Mouse (Mus musculus): Measurements from ENCODE around the gene Lrrc27. TPM values are rescaled to one million over a fixed set of nuclear protein-coding genes. Genes with fewer than 3 reads are reported as not detected.

The Lrrc27 gene
- polyA plus RNA-seq, 1 experiment from 2014 or later = 1.9 TPM

DNA sequence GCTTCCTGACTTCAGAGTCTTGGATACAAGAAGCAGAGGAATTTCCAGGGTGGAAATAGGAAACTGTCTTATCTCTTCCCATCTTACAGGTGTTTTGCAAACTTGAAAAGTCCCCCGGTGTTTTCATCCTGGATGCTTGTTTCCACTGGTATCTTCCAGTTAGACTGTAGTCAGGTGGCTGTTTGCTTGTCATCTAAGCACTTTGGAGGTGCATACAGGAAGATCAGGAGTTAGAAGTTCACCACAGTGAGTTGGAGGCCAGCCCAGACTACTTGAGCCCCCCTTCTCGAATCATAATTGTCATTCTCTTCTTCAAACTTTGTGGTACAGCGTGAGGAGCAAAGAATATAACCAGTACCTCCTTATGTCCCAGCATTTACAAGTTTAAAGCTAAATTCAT is 1.4 kb downstream of the Lrrc27 start:
- no peak for DNase-seq (ENCODE audit: low spot score)

DNA sequence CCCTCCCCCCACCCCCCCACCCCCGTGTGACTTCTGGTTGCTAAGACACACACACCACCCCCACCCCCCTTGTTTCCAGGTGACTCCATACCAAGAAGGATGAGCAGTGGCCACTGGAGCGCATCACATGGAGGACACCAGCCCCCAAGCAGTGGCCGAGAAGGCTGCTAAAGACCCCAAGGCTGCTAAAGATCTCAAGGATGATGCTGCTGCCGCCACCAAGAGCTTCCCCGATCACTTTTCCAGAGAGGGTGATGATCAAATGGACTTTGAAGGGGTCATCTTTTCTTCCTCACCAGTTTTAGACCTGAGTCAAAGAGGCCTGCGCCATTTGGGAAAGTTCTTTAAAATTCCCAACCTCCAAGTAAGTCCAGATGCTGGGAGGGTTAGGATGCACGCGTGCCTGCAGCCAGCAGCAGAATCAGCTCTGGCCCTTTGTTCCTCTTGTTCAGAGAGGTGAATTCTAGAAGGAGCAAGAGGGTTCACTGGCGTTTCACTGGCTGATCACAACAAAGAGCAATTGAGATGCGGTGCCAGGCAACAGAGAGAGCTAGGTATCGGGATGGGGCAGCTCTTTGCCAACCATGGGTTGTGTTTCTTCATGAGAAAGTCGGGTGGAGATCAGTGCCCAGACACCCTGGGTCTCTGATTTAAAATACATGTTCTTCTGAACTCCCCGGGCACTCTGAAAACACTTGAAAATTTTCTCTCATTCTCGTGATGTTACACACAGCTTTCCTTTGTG is 2.0 kb downstream of the Lrrc27 start:
- no peak for DNase-seq (ENCODE audit: low spot score)

DNA sequence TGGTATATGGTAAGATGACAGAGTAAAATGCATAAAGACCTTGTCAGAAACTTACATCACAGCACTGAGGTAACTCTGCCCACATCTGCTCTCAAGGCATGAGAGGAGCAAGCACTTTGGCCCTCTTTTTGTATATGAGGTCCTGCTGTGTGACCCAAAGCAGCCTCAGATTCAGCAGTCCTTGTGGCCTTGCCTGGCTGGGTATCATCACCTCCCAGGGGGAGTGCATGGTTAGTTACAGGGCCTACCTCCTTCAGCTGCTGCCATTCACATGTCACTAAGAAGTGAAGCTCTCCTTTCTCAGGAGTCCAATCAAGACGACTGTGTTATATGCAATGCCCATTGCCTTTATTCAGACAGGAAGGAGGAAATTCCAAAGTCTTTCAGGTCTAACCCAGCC is 2.7 kb downstream of the Lrrc27 start:
- no peak for DNase-seq (ENCODE audit: low spot score)

DNA sequence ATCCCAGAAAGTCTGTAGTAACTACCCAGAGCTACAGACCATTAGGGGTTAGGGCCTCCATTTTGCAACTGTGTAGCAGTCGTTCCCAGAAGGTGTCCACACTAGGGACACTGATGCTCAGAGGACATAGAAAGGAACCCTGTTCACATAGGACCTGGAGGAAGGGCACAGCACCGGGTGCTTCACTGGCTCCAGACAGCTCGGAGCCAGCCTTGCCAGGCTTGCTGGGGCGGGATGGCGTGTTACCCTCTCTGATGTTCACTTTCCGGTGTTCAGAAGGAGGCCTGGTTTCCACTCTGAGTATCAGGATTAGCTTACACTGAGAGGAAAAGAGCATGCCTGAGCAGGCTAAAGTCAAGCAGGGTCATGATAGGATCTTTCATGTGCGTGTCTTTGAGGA is 3.2 kb downstream of the Lrrc27 start:
- DNase-seq (ENCODE audit: low spot score) = no peak

DNA sequence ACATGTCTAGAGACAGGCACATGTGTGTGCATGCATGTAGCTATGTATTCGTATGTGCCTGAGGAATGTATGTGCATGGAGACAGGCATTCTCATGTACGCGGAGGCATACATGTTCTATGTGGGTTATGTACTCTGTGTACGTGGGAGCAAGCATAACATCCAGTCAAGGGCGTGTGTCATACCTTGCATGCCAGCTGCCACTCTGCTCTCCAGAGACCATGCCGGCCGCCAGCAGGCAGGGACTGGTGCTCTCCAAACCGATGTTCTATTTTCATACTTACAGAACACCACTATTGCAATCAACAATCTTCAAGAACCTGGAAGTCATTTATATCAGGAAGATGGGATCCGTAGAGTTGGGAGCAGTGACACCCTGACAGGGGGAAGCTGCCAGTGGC is 3.7 kb downstream of the Lrrc27 start:
- DNase-seq (ENCODE audit: low spot score) = no peak

DNA sequence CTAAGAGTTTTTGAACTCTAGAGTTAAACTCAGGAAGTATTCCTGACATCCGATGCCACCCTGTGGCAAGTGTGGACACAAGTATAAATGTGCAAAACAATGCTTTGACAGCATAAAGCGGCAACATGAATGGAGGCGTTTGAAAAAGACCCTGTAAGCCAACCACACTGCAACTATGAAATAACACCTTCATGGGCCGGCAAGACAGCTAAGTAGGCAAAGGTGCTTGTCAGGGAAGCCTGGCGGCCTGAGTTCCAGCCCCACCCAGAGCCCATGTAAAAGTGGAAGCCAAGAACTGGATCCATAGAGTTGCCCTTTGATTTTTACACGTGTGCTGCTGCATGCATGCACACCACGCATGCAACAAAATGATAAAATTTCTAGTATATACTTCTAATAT is 4.3 kb downstream of the Lrrc27 start:
- DNase-seq (ENCODE audit: low spot score) = no peak

DNA sequence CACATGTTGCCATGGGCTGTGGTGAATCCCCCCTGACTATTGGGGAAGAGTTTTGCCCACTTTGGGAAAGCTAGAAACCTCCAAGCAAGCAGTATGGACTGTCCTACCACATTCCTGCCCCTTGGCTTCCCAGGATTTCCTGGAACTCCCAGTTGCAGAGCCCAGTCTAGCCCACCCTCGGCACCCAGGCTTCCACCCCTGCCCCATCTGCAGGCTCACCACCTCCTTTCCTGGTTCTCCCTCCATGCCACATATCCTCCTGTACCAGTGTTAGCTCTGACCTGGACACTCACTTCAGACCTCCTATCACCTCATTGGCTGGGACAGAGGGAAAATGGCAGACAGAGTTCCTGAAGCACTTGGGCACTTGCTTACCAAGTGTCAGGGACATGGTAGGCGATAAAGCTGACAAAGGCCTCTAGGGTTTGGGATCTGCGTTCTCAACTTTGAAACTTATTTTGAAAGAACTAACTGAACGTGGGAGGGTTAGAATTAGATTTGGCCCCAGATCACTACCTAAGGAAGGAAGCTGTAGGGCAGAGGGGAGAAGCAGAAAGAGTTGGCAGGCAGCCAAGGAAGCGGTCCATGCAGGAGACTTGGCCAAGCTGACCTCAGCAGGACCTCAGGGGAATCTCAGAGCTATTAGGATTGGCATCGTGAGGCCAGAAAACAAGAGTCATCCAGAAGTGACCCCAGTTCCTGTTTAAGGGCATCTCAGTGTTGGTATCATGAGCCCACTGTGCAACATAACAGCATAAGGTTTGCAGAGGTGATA is 6.0 kb downstream of the Lrrc27 start:
- no peak for DNase-seq (ENCODE audit: low spot score)

DNA sequence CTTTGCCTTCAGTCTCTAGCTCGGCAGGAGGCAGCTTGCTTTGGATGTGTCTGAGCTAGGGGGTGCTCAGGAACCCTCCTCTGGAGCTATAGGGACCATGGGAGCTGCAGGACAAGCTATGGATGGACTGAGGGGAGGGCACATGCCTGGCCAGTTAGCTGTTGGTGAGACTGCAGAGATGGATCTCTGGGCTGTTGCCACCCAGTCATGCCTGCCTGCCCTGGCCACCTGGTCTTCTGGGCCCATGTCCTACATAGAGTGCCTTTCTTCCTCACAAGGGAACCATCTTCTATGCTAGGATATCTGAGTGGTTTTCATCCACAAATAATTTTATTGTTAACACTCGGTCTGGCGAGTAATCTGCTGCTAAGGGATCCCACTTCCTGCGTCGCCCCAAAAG is 6.7 kb downstream of the Lrrc27 start:
- DNase-seq (ENCODE audit: low spot score) = no peak

DNA sequence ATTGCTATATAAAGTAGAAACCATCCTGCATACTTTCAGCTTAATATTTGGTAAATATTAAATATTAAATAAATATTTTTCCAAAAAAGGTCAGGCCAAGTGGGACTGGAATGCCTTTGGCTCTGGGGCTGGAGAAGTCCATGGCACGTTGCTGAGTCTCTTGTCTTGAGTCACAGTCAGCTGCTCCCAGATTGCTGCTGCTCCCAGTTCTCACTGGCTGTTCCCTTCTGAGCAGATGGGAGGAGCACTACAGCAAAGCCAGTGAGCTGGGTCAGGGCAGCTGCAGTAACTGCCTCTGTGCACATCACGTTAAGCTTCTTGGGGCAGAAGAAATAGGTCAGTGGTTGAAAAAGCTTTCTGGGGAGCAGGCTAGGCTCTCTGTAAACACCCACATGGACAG is 7.5 kb downstream of the Lrrc27 start:
- DNase-seq (ENCODE audit: low spot score) = no peak

DNA sequence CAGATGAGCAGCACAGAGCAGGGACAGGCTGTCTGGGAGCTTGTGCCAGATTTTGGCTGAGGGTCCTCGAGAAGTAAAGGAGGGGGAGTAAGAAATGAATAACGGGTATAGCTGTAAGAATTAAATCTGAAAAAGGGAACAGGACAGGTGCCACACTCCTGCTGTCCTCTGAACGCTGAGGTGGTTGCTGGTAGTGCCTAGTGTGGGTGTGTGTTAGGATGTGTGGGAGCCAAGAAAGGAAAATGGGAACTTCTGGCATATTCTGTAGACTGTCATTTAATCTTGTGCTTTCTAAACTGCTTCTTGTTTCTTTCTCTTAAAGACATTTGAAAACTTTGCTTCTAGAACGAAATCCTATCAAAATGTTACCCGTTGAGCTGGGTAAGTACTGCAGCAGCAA is 8.3 kb downstream of the Lrrc27 start:
- DNase-seq (ENCODE audit: low spot score) = no peak

DNA sequence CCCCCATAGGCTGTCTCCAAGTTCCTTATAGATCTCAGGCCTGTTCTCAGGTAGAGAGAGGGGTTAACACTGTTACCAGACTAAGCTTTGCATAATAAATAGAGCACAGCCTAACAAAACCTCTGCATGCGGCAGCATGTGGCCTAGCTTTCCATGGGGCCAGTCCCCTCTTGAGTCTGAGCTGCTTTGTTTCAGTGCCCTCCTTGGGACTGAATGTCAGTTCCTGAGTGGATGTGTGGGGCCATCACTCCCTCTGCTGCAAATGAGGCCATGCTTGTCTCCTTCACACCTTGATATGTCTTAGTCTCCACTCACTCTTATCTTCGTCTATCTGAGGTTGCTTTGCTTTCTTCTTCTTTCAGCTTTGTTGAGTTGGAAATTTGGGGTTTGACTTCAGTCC is 9.1 kb downstream of the Lrrc27 start:
- DNase-seq (ENCODE audit: low spot score) = no peak

DNA sequence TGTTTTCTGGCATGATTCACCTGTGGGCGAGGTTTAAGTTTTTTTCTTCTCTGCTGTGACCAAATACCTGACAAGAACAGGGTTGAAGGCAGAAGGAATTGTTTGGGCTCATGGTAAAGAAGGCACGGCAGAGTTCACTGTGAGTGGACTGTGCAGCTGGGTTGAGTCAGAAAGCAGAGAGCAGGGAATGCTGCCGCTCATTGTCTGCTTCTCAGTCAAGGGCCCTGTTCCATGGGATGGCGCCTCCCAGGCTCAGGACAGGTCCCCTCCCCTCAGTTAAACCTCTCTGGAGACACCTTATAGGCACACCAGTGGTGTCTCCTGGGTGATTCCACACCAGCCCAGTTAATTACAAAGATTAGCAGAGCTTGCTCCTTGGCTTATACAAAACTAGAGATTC is 9.6 kb downstream of the Lrrc27 start:
- no peak for DNase-seq (ENCODE audit: low spot score)

DNA sequence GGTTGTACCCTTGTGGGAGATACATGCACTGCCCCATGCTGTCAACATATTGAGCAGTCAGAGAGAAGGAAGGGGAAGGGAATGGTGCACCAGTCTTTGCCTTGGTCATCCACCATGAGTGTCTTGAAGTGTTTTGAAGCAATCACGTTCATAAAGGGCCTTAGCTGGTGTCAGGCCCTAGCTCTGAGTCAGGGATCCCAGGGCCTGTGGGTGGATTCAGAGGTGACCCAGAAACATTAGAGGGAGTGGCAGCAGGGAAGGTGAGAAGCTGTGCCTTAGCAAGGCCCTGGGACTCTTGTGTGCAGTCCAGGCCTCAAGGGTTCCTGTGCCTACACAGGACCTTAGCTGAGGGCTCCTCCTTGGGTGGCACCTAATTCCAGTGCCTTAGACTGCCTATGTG is 11.3 kb downstream of the Lrrc27 start:
- DNase-seq (ENCODE audit: low spot score) = no peak

DNA sequence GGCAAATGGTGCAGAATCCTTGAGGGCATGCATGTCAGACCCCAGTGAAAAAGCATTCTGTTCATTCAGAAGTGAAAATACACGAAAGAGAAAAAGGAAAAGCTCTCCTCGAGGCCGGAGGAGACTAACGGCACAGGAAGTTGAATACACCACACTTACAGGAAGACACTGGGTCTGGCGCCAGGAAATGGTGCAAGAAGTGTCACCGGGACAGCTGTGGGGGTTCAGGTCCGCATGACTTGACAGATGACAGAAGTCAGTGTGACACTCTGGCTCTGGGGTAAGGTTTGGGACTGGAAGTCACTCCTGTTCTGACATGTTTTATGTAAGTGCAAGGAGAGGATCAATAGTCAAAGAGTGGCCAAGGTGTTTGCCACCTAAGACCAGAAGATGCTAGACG is 11.9 kb downstream of the Lrrc27 start:
- DNase-seq (ENCODE audit: low spot score) = peak; percentile 76

DNA sequence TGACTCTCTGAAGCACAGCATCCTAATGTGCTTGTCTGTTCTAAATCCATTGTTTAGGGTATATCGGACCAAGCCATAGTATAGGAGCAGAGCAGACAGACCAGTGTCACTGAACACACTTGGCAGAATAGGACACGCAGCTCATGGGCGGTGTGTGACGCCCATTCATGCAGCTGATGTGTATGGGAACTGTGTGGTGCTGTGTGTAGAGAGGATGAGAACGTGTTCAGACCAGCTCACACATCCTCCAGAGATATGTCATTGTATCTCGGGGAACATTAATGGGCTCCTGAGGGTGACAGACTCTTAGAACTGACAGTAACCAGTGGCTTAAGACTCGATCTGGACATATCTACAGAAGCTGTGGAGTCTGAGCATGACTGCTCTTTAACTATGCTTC is 13.6 kb downstream of the Lrrc27 start:
- DNase-seq (ENCODE audit: low spot score) = no peak

DNA sequence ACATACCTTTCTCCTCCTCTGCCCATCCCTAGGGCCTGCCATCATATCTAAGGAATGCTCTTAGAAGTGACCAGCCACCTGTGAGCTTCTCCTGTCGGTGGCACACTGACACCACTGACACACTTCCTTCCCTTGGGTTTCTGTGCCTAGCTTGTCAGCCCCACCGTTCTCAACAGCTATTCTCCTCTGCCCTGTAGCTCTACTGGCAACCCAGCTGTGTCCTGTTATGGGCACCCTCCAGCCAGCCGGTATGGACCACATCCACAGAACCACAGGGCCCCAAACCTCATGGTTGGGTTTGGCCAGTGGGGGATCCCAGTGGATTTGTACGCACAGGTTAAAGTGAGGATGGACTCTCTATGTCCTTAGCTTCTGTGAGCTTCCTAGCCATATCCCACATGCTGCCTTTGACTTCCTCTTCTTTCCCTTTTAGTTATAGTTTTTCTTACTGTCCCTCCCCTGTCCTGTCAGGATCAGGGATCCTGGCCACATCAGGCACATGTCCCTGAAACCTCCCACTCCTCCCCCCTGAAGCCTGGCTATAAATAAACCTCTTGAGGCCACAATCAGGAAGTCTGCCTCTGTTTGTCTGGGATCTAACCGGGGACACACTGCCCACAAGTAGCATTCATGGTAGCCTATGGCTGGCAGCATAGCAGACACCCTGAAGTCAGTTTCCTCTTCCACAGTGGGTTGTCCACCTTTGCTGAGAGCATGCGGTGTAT is 15.8 kb downstream of the Lrrc27 start:
- DNase-seq (ENCODE audit: low spot score) = no peak

DNA sequence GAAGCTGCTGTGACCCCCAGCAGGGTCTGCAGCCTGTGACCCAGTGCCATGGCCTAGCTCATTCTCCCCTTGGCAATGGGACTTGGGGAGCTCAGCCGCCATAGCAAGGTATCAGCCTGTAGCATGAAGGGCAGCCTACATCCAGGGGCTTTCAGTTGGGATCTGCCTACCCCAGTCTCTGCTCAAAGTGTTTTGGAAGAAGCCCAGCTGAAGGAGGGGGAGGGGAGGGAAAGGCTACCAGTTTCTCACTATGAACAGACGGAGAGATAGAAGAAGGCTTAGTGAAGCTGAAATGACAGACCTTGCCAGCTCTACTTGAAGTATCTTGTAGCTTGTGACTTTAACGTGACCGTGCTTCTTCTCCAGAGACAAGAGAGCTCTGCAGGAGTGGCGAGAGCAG is 17.0 kb downstream of the Lrrc27 start:
- no peak for DNase-seq (ENCODE audit: low spot score)

DNA sequence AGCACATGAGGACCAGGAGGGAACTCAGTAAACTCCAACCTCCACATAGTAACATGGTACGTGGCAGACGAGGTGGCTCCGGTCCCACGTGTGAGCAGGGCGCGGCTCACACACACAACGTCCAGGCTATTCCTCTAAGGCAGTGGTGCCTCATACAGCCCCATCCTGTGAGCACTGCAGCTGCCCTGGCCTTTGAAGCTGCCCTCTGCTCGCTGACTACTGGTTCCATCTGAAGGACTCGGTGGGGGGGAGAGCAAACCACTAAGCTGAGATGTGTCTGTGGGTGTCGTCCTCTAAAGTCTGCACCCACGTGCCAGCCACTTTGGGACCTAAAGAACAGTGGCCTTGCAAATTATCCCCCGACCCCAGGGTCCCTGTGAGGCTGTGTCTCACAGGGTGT is 17.5 kb downstream of the Lrrc27 start:
- DNase-seq (ENCODE audit: low spot score) = no peak

DNA sequence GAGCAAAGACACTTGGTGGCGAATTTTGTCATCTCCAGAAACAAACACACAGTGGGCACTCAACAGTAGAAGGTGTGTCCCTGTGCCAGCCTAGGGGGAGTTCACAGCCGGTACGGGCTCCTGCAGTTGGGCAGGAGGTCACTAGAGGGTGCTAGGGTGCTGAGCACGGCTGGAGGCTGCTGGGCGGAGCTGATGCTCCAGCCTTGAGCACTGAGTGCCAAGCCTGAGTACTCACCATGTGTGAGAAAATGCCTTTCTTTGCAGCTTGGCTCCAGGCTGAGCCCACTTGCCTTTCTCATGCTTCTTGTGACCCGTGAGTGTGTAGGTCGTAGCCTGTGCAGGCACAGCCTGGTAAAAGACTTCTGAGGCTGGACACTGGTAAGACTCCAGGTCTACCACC is 20.9 kb downstream of the Lrrc27 start:
- DNase-seq (ENCODE audit: low spot score) = peak; percentile 87

DNA sequence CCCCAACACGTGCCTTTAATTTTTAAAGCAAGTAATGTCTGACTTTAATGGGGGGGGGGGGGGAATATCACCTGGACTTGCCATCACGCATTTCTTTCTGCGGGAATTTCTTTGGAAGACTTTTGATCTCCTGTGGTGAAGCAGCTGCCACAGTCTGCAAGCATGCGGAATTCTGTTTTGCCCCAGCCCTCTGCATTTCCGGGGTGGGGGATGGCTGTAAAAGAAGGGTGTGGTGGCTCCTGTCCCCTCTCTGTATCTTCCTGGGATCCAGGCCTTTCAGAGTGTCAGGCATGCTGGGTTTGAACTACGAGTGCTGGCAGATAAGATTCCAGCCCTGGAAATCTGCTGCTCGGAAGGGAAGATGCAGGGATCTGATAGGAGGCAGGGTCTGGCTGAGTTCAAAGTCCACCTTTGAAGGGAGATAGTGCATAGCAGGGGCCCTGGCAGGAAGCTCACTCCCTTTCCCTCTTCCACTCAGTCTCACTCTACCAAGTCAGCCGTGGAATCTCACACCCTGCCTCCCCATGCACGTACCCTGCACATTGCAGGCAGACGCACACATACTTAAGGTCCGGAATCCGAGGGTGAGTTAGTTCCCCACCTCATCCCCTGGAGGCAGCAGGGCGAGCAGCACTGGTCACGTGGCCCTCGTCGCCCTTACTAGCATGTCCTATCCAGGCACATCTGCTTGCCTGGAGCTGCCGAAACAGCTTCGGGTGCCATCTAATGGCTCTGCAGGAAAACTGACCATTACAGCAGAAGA is 21.8 kb downstream of the Lrrc27 start:
- DNase-seq (ENCODE audit: low spot score) = no peak

DNA sequence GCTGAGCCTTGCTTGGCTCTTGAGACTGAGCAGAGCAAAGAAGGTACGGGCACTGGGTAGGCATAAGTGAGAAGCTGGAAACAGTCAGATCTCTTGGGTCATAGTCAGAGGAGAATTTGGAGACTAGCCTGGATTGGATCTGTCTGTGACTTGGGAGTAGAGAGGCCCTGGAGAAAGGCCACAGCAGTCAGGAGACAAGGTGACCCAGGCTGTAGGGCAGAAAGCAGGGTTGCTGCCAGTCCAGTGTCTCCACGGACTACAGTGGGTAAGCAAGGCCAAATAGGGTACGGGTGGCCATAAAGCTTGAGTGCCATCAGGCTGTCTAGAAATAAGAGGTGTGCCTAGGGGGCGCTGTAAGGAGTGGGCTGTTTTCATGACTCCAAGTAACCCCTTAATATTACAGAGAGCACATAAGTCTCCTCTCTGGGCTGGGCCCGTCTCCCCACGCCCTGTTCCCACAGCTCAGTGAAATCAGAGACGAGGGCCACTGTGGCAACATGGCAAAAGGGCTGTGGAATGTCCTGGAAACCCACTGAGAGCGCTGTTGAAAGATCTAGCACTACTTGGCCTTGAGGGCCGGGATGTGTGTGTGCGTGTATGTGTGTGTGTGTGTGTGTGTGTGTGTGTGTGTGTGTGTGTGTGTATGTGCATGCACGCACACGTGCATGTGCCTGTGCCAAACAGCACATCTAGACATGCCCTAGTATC is 23.0 kb downstream of the Lrrc27 start:
- DNase-seq (ENCODE audit: low spot score) = peak; percentile 34
